Mouse (Mus musculus) embryonic facial prominence, embryonic 15.5 days (tissue): ENCODE results near the gene Ssr2. TPM values are rescaled to one million over a fixed set of nuclear protein-coding genes. Genes with fewer than 3 reads are reported as not detected.

Experiments
- ATAC-seq: fragments of 200-750 bp; cut with Nextera tagmentation; 2 replicates; pipeline ENCODE4 v1.8.0; 2017; ENCODE audit warnings: low read depth, moderate TSS enrichment; ENCODE audit not compliant: insufficient number of reproducible peaks, low FRiP score, low TSS enrichment
- H3K27ac ChIP-seq: fragments of 300-500 bp; sonication (generic); replicated peaks from 2 replicates; pipeline ENCODE4 v1.5.1; 2015; ENCODE audit warnings: mild to moderate bottlenecking, inconsistent platforms
- H3K27me3 ChIP-seq: fragments of 300-500 bp; sonication (generic); 2 replicates; pipeline ENCODE4 v1.6.1; 2015; ENCODE audit warnings: inconsistent platforms
- H3K36me3 ChIP-seq: fragments of 300-500 bp; sonication (generic); 2 replicates; pipeline ENCODE4 v1.6.1; 2015; ENCODE audit warnings: mild to moderate bottlenecking, inconsistent platforms
- H3K4me1 ChIP-seq: fragments of 300-500 bp; sonication (generic); 2 replicates; pipeline ENCODE4 v1.6.1; 2015; ENCODE audit warnings: inconsistent platforms
- H3K4me2 ChIP-seq: fragments of 300-500 bp; sonication (generic); replicated peaks from 2 replicates; pipeline ENCODE4 v1.6.1; 2015; ENCODE audit warnings: mild to moderate bottlenecking, inconsistent platforms
- H3K4me3 ChIP-seq: fragments of 300-500 bp; sonication (generic); replicated peaks from 2 replicates; pipeline ENCODE4 v1.5.1; 2015; ENCODE audit warnings: mild to moderate bottlenecking, inconsistent platforms
- H3K9ac ChIP-seq: fragments of 300-500 bp; sonication (generic); 2 replicates; pipeline ENCODE4 v1.6.1; 2015; ENCODE audit warnings: inconsistent platforms
- H3K9me3 ChIP-seq: fragments of 300-500 bp; sonication (generic); replicated peaks from 2 replicates; pipeline ENCODE4 v1.6.1; 2016; ENCODE audit warnings: inconsistent platforms
- WGBS: fragments of 180-500 bp; shearing (Covaris S2); methylation state at CpG from one replicate; pipeline ENCODE4 v1.1.7; 2015; 5-methylcytosine and 5-hydroxymethylcytosine counted together
- polyA plus RNA-seq: library from polyadenylated mRNA; unstranded; fragments of >200 nt; fragmentation: Nextera tagmentation; extraction: Ambion mirVana; gene quantifications from 2 replicates; pipeline ENCODE4 v1.2.1, GENCODE M21; 2015

The Ssr2 gene
- polyA plus RNA-seq, 1 experiment from 2014 or later: 339 TPM

DNA sequence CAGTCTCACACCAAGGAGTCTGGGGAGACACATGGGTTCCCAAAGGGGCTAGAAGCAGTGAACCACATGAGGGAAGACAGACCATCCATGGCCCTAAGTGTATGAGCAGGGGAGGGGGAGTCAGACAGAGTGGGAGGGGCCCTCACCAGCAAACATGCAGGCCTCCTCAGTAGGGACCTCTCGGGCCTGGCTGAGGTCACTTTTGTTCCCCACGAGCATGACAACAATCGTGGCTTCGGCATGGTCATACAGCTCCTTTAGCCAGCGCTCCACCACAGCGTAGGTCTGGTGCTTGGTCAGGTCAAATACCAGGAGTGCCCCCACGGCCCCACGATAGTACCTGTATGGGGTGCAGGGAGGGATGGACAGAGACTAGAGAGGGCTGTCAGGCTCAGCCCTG is 32.5 kb upstream of the Ssr2 start:
- H3K4me3 ChIP-seq: no peak overlapping the region
- H3K4me1 ChIP-seq: peaks cover 39% of the 10 kb centered on the region
- no peaks in the 10 kb centered on the region for H3K9me3 ChIP-seq
- H3K27me3 ChIP-seq: no peaks in the 10 kb centered on the region
- no peak overlapping the region for H3K9ac ChIP-seq
- H3K36me3 ChIP-seq: peaks cover 22% of the 10 kb centered on the region; the same call in 1 of the 2 replicates
- no peak for ATAC-seq
- H3K4me2 ChIP-seq: no peak overlapping the region
- H3K27ac ChIP-seq: no peak overlapping the region
- WGBS: 77% methylated on average over 8 of the region's 8 CpGs

DNA sequence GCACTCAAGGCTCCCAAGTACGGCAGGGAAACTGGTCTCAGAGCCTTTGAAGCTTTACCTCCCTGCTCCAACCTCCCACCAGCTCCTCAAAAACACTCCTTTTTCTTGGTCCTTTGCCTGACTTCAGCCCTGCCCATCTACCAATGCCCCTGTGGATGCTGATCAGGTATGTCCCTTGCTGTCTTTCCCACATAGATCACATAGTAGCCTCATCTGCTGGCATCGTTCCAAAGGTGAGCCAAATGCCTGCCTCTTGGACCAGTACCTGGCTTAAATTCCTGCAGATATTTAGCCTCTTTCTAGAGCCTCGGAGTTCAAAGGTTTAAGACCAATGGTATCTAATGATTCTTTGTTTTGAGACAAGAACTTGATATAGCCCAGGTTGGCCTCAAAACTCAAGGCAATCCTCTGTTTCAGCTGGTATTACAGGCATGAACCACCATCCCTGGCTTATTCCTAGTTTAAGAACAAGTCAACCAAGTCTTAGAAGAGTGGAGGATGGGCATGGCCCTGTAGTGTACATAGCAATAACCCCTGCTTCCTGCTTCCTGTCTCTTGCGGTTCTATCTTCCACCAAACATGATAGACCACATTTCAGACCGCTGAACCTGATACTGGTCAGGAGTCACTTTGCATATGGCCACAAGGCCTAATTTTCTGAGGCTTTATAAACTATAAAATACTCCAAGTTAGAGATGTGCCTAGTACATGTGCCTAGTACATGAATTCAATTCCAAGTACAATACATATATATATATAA is 31.8 kb upstream of the Ssr2 start:
- no peak overlapping the region for H3K4me2 ChIP-seq
- H3K27ac ChIP-seq: no peak overlapping the region
- no peaks in the 10 kb centered on the region for H3K27me3 ChIP-seq
- peaks cover 15% of the 10 kb centered on the region; the same call in 1 of the 2 replicates for H3K36me3 ChIP-seq
- H3K4me3 ChIP-seq: no peak overlapping the region
- WGBS: 55% methylated on average over 5 of the region's 5 CpGs
- H3K9me3 ChIP-seq: no peaks in the 10 kb centered on the region
- H3K9ac ChIP-seq: no peak overlapping the region
- no peak for ATAC-seq
- H3K4me1 ChIP-seq: peaks cover 38% of the 10 kb centered on the region

DNA sequence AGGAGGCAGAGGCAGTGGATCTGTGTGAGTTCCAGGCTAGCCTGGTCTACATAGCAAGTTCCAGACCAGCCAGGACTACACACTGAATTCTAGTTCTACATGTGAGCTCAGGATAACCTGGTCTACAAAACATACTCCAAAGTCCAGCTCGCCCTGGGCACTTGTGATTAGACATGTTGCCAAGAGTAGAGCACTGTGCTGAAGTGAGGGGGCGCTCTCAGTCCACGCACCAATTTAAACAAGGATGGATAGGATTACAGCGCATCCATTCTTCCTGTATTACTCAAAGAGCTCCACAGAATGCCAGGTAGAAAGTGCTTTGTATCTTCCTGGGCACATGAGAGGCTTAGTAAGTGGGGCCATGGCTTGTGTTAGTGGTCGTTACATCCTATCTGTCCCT is 31.2 kb upstream of the Ssr2 start:
- WGBS: 35% methylated on average over 5 of the region's 5 CpGs
- Histone ChIP-seq H3K27ac (no peak overlapping the region), H3K4me3 (no peak overlapping the region), H3K27me3 (no peaks in the 10 kb centered on the region), H3K9me3 (no peaks in the 10 kb centered on the region), H3K9ac (no peak overlapping the region), H3K36me3 (peaks cover 15% of the 10 kb centered on the region; the same call in 1 of the 2 replicates), H3K4me1 (peaks cover 34% of the 10 kb centered on the region), H3K4me2 (no peak overlapping the region)
- no peak for ATAC-seq

DNA sequence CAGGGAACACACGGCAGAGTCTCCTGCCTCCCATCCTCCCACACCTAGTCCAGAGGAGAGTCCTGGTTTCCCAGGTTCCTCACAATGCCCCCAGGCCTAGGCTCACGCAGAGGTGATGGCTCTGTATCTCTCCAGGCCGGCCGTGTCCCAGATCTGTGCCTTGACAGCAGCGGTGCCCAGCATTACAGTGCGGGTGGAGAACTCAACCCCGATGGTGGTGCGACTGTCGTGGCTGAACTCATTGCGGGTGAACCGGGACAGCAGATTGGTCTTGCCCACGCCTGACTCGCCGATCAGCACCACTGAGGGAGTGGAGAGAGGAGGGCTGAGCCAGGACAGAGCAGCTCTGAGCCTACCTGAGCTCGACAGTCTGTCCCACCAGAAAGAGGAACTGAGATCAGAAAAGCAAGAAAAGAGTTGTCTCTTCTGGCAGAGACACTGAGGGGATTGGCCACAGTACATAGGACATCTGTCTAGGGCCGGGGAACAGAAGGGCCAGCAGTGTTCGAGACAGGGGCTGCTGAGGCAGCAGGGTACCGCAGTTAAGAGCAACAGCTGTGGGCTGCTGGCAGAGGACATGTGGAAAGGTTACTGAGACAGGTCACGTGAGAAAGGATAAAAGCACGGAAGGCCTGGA is 30.6 kb upstream of the Ssr2 start:
- H3K27ac ChIP-seq: no peak overlapping the region
- peaks cover 31% of the 10 kb centered on the region for H3K4me1 ChIP-seq
- no peak for ATAC-seq
- no peaks in the 10 kb centered on the region for H3K9me3 ChIP-seq
- peaks cover 12% of the 10 kb centered on the region; the same call in 1 of the 2 replicates for H3K36me3 ChIP-seq
- no peaks in the 10 kb centered on the region for H3K27me3 ChIP-seq
- H3K4me3 ChIP-seq: no peak overlapping the region
- WGBS: 57% methylated on average over 20 of the region's 20 CpGs
- no peak overlapping the region for H3K9ac ChIP-seq
- no peak overlapping the region for H3K4me2 ChIP-seq

DNA sequence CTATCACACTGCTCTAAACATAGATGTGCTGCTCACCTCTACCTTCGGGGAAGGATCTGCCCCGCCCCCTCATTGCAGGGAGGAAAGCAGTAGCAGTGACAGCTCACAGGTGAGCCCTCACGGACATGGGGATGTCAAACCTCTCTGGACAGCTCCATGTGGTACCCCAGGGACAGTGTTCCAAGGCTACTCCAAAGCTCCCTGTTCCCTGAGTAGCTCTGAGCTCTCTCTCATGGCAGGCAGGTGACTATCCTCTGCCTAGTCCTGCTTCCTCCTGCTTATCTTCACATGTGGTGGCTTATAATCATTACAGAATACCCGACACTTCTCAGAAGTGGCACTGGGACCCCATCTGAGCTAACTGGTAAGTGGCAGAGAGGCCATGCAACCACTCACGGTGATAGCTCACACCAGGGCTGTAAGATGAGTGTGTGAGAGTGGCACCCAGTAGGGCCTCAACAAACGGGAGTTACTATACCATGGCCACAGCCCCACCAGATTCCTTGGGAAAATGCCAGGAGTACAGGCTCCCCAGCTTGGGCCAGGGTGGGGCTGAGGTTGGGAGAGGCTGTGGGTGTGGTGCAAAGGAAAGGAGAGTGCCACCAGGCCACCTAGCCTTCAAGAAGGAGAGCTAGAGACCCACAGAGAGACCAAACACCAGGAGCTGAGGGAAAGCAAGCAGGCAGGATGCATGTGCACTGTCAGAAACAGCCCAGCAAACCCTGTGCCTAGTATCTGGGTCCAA is 28.8 kb upstream of the Ssr2 start:
- Histone ChIP-seq H3K4me3 (peak overlapping the region; percentile 13; the same call in 1 of the 2 replicates), H3K27ac (no peak overlapping the region), H3K4me2 (peak overlapping the region; percentile 4; the same call in 1 of the 2 replicates), H3K9me3 (no peaks in the 10 kb centered on the region), H3K27me3 (no peaks in the 10 kb centered on the region), H3K4me1 (peaks cover 30% of the 10 kb centered on the region), H3K9ac (no peak overlapping the region), H3K36me3 (0 out of 2 replicates have a peak, but pooled peaks cover 2% of the 10 kb centered on the region)
- WGBS: 71% methylated on average over 6 of the region's 6 CpGs
- no peak for ATAC-seq

DNA sequence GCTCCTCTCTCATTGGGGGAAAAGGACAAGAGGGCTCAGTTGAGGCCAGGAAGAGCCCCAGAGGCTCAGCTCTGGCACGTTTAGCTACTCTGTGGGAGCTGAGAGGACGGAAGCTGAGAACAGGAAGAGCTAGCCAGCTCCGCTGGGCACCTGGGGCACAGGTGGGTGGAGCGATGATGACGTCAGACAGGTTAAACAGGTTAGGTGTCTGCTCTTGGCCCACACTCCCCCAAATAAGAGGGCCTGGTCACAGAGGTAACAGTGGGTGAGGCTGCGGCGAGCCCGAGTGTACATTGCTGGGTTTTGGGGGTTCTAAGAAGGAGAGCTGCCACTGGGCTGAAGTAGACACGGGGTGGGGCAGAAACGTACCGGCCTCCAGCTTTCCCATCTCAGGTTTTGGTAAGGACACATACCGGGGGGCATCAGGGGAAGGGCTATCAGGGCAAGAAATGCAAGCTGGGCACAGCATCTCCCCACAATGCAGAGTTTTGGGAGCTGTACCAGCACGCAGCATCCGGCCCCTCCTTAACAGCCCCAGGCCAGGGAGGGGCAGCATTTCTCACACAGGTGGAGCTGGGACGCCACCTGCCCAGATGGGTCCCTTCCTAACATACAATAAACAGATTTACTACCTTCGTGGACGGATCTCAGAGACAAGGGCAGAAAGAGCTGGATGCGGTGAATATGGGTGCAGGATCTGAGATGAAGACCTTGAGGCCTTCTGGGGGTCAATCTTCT is 27.3 kb upstream of the Ssr2 start, which contains the start of gene Rab25:
Rab25 (minus strand) TSS at position 121 of the 738 bp plus-strand sequence.
- Histone ChIP-seq H3K9me3 (no peaks in the 10 kb centered on the region), H3K4me1 (peaks cover 35% of the 10 kb centered on the region), H3K36me3 (no peaks in the 10 kb centered on the region), H3K27me3 (no peaks in the 10 kb centered on the region), H3K4me2 (peak within 1 kb of the TSS; percentile 35), H3K9ac (no peak within 1 kb of the TSS), H3K27ac (peak within 1 kb of the TSS; percentile 81), H3K4me3 (peak within 1 kb of the TSS; percentile 27)
- 40% methylated on average over 18 of the region's 18 CpGs for WGBS
- ATAC-seq: no peak

DNA sequence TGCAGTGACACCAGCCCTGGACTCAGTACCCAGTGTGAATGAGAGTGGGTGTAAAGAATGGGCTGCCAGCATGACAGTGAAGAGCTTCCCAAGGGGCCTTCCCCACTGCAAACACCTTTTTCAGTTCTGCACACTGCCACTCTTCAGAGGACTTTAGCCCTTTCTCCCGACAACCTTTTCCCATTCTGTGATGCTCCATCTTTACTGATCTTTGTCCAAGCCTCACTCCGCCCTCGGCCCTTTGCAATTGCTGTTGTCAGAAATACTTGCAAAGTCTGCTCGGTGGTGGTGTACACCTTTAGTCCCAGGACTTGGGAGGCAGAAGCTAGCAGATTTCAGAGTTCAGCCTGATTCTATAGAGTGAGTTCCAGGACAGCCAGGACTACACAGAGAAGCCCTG is 24.1 kb upstream of the Ssr2 start:
- Histone ChIP-seq H3K9ac (0 out of 2 replicates have a peak overlapping the region, but pooled peaks have one; percentile 63), H3K4me2 (peak overlapping the region; percentile 79), H3K27ac (no peak overlapping the region), H3K4me1 (peaks cover 37% of the 10 kb centered on the region), H3K4me3 (peak overlapping the region; percentile 76), H3K36me3 (peaks cover 12% of the 10 kb centered on the region), H3K9me3 (no peaks in the 10 kb centered on the region), H3K27me3 (no peaks in the 10 kb centered on the region)
- WGBS: 85% methylated on average over 4 of the region's 4 CpGs
- no peak for ATAC-seq

DNA sequence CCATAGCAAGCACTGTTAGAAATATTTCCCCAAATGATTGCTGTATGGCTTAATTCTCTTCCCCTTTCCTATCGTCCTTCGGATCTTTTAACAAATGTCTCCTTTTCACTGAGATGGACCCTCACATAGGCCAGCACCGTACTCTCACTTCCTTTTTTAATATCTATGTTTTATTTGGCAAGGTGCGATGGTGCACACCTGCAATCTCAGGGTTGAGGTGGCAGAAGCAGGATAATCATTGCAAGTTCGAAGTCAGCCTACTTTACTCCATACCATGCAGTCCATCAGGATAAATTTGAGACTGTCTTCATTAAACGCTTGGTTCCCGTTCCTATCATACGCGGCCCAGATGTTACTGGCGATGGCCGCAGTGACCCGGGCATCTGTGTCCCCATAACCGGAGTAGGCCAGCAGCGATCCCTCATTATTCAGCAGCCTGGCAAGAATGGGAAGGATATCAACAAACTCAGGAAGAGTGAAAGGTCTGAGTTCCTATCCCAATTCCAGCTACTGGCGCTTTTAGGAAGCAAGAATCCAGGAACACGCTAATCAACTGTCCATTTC is 23.5 kb upstream of the Ssr2 start:
- Histone ChIP-seq H3K4me1 (peaks cover 37% of the 10 kb centered on the region), H3K36me3 (peaks cover 18% of the 10 kb centered on the region), H3K27me3 (no peaks in the 10 kb centered on the region), H3K9me3 (no peaks in the 10 kb centered on the region), H3K27ac (peak overlapping the region; percentile 96), H3K4me2 (peak overlapping the region; percentile 79), H3K4me3 (peak overlapping the region; percentile 76), H3K9ac (peak overlapping the region; percentile 63)
- no peak for ATAC-seq
- WGBS: 21% methylated on average over 16 of the region's 16 CpGs

DNA sequence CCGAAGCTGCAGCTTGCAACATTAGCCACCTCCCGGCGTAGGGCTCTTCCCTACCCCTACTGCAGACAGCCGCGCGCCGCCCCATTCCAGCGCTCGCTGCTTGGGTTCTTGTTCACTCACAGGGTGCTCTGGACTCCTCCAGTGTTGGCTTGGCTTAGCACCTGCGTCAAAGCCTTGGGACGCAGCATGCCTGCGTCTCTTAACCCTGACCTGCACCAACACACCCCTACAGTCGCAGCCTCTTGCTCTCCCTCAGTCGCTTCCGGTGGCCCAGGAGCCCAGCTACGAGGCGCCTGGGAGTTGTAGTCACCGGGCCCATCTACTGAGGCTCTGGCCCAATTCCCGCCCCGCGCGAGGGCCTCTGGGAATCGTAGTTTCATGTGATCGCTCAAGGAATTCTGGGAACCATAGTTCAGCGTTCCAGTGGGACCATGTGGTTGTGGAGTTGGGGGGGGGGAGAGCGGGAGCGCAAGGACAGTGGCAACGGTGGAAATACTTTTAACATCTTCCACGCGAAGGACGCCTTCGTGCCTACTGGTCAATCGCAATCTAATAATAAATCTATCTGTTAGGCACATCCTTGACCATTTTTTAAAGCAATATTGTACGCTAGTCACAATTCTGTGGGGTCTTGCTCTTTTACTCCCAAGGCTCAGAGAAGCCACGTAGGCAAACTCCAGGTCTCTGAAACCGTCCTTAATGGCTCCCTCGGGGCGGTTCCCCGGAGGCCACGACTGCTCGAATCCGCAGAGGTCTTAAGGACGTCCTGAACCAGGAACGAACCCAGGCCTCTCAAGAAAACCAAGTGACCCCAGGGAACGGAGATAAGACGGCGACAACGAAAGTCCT is 22.8 kb upstream of the Ssr2 start, which contains the start of gene Lamtor2:
Lamtor2 (minus strand) TSS at position 399 of the 849 bp plus-strand sequence.
- WGBS: under 1% methylated on average over 48 of the region's 48 CpGs
- H3K4me1 ChIP-seq: peaks cover 37% of the 10 kb centered on the region
- ATAC-seq: peak; percentile 89
- H3K9ac ChIP-seq: peak within 1 kb of the TSS; percentile 68
- peak within 1 kb of the TSS; percentile 79 for H3K4me2 ChIP-seq
- H3K4me3 ChIP-seq: peak within 1 kb of the TSS; percentile 76
- no peaks in the 10 kb centered on the region for H3K9me3 ChIP-seq
- H3K27me3 ChIP-seq: no peaks in the 10 kb centered on the region
- peaks cover 24% of the 10 kb centered on the region for H3K36me3 ChIP-seq
- peak within 1 kb of the TSS; percentile 96 for H3K27ac ChIP-seq

DNA sequence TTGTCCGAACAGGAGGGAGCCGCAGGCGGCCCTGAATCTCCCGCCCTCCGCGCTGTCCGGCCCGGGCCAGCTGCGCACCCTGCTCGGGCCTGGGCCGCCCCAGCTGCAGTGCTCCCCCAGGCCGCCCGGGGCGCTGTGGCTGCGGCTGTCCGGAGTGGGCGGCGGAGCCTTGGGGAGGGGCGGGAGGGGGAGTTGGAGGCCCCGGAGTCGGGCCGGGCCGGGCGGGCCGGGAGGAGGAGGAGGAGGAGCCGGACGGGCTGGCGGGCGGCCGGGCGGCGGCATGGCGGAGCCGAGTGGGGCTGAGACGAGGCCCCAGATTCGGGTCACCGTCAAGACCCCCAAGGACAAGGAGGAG is 22.2 kb upstream of the Ssr2 start, which contains the start of gene Ubqln4:
Ubqln4 (plus strand) TSS at position 234 of the 355 bp plus-strand sequence.
- H3K9ac ChIP-seq: peak within 1 kb of the TSS; percentile 68
- H3K27ac ChIP-seq: peak within 1 kb of the TSS; percentile 96
- H3K9me3 ChIP-seq: no peaks in the 10 kb centered on the region
- peak within 1 kb of the TSS; percentile 76 for H3K4me3 ChIP-seq
- H3K4me2 ChIP-seq: peak within 1 kb of the TSS; percentile 79
- WGBS: 0% methylated on average over 29 of the region's 37 CpGs
- peak; percentile 91 for ATAC-seq
- no peaks in the 10 kb centered on the region for H3K27me3 ChIP-seq
- H3K36me3 ChIP-seq: peaks cover 30% of the 10 kb centered on the region
- H3K4me1 ChIP-seq: peaks cover 34% of the 10 kb centered on the region
